Mouse (Mus musculus) thymus, postnatal 10 days (tissue): Measurements from ENCODE around the gene Fam160a2.
A peak's percentile ranks its signal among the peaks of the same experiment; 100 is the strongest.

Experiments
- DNase-seq, 2 experiments: peaks; one replicate each; pipeline ENCODE4 v3.0.0; 2021; ENCODE audit warnings: low spot score in 2 of 2

Fam160a2 gene

GRCm38 (mm10) chr7:105399935-105400624 is at the start of gene Fam160a2:
TSS of gene Fam160a2 (minus strand) at chr7:105400054.
- peak; percentile 96 to 97 for DNase-seq

GRCm38 (mm10) chr7:105445076-105445475 is 45.2 kb upstream of the Fam160a2 start:
- no peak for DNase-seq

- DNase-seq = no peak
These were observed 41.6 kb upstream of the Fam160a2 start for GRCm38 (mm10) chr7:105441426-105441825.

GRCm38 (mm10) chr7:105437979-105438772 is 38.3 kb upstream of the Fam160a2 start:
- DNase-seq = no peak

GRCm38 (mm10) chr7:105434798-105435197 is 34.9 kb upstream of the Fam160a2 start:
- no peak for DNase-seq

GRCm38 (mm10) chr7:105433859-105434258 is 34.0 kb upstream of the Fam160a2 start:
- DNase-seq = no peak

GRCm38 (mm10) chr7:105432058-105432457 is 32.2 kb upstream of the Fam160a2 start:
- no peak for DNase-seq

- DNase-seq = no peak
These were observed 26.2 kb upstream of the Fam160a2 start for GRCm38 (mm10) chr7:105426051-105426450.

GRCm38 (mm10) chr7:105425424-105426043 is 25.7 kb upstream of the Fam160a2 start, which contains the start of gene Cckbr:
TSS of gene Cckbr (plus strand) at chr7:105425731.
- DNase-seq = no peak

GRCm38 (mm10) chr7:105424368-105424767 is 24.5 kb upstream of the Fam160a2 start:
- DNase-seq = no peak

- DNase-seq = no peak
These were observed 21.0 kb upstream of the Fam160a2 start for GRCm38 (mm10) chr7:105420903-105421302.

GRCm38 (mm10) chr7:105418106-105418505 is 18.3 kb upstream of the Fam160a2 start:
- DNase-seq = no peak

GRCm38 (mm10) chr7:105416529-105416928 is 16.7 kb upstream of the Fam160a2 start:
- no peak for DNase-seq

- no peak for DNase-seq
These were observed 14.5 kb upstream of the Fam160a2 start for GRCm38 (mm10) chr7:105414385-105414784.

GRCm38 (mm10) chr7:105411874-105412632 is 12.2 kb upstream of the Fam160a2 start:
- DNase-seq = peak; percentile 14 to 66

GRCm38 (mm10) chr7:105406322-105406721 is 6.5 kb upstream of the Fam160a2 start:
- DNase-seq = no peak

GRCm38 (mm10) chr7:105404268-105404667 is 4.4 kb upstream of the Fam160a2 start, which contains the start of gene Cnga4:
TSS of gene Cnga4 (plus strand) at chr7:105404568.
- DNase-seq = no peak

GRCm38 (mm10) chr7:105399058-105399934 is 558 bp downstream of the Fam160a2 start:
- no peak for DNase-seq

GRCm38 (mm10) chr7:105396126-105396525 is 3.7 kb downstream of the Fam160a2 start:
- DNase-seq = no peak

- DNase-seq = no peak
These were observed 4.6 kb downstream of the Fam160a2 start for GRCm38 (mm10) chr7:105395131-105395820.
